Mouse (Mus musculus): ENCODE measurements around the gene Adipor1. TPM values are rescaled to one million over a fixed set of nuclear protein-coding genes. Genes with fewer than 3 reads are reported as not detected.

Gene Adipor1
- total RNA-seq, 4 experiments from 2014 or later: 123 to 151 (median 129) TPM

Other genes with a start within 250 kb of the Adipor1 start
- gene Chil1, start 233.2 kb upstream of the Adipor1 start, total RNA-seq (2022): 1 to 10 TPM in 3 of 4 experiments, under 1 TPM in 1; 0.74 to 1.6 (median 1.3) TPM
- under 1 TPM in 2 of 4 experiments, not detected in 2; 0.17 to 0.24 TPM for gene Mybph, start 221.9 kb upstream of the Adipor1 start, total RNA-seq (2022)
- 100 to 1,000 TPM; 162 to 296 (median 242) TPM for gene Adora1, start 179.9 kb upstream of the Adipor1 start, total RNA-seq (2022)
- not detected for gene Myog, start 125.4 kb upstream of the Adipor1 start, total RNA-seq (2022)
- 1 to 10 TPM; 1.6 to 2.6 (median 2.0) TPM for gene Ppfia4, start 82.5 kb upstream of the Adipor1 start, total RNA-seq (2022)
- gene Tmem183a, start 53.4 kb upstream of the Adipor1 start, total RNA-seq (2022): 10 to 100 TPM; 39.2 to 61.6 (median 49.4) TPM
- gene 4933406M09Rik, start 29.4 kb upstream of the Adipor1 start, total RNA-seq (2022): not detected
- 10 to 100 TPM; 34.8 to 55.8 (median 42.2) TPM for gene Cyb5r1, start 9.8 kb upstream of the Adipor1 start, total RNA-seq (2022)
- 10 to 100 TPM; 24.2 to 32.8 (median 26.4) TPM for gene Klhl12, start 40.2 kb downstream of the Adipor1 start, total RNA-seq (2022)
- gene Rabif, start 79.3 kb downstream of the Adipor1 start, total RNA-seq (2022): 10 to 100 TPM; 25.4 to 34.9 (median 30.4) TPM
- gene Mgat4e, start 134.3 kb downstream of the Adipor1 start, total RNA-seq (2022): not detected
- 10 to 100 TPM; 45.9 to 65.0 (median 52.6) TPM for gene Kdm5b, start 144.8 kb downstream of the Adipor1 start, total RNA-seq (2022)
- gene Syt2, start 231.3 kb downstream of the Adipor1 start, total RNA-seq (2022): under 1 TPM; 0.07 to 0.22 (median 0.11) TPM